Mouse (Mus musculus) forebrain, embryonic 16.5 days (tissue): ENCODE data around the gene Gm28053. TPM values are rescaled to one million over a fixed set of nuclear protein-coding genes. Genes with fewer than 3 reads are reported as not detected.

Source experiments
- ATAC-seq: fragments of 200-750 bp; cut with Nextera tagmentation; 2 replicates; pipeline ENCODE4 v1.8.0; 2017; ENCODE audit warnings: mild to moderate bottlenecking, moderate library complexity
- H3K27ac ChIP-seq: fragments of 300-500 bp; sonication (generic); 2 replicates; pipeline ENCODE4 v1.5.1; 2014; ENCODE audit warnings: low read length, control low read depth
- H3K27me3 ChIP-seq: fragments of 300-500 bp; sonication (generic); replicated peaks from 2 replicates; pipeline ENCODE4 v1.6.1; 2014; ENCODE audit warnings: low read length; ENCODE audit not compliant: control insufficient read depth, insufficient read depth
- H3K36me3 ChIP-seq: fragments of 300-500 bp; sonication (generic); 2 replicates; pipeline ENCODE4 v1.6.1; 2014; ENCODE audit not compliant: control insufficient read depth, insufficient read depth
- H3K4me1 ChIP-seq: fragments of 300-500 bp; sonication (generic); replicated peaks from 2 replicates; pipeline ENCODE4 v1.6.1; 2014; ENCODE audit warnings: low read length; ENCODE audit not compliant: control insufficient read depth, insufficient read depth
- H3K4me2 ChIP-seq: fragments of 300-500 bp; sonication (generic); 2 replicates; pipeline ENCODE4 v1.6.1; 2014; ENCODE audit warnings: mild to moderate bottlenecking, low read length, control low read depth
- H3K4me3 ChIP-seq: fragments of 300-500 bp; sonication (generic); replicated peaks from 2 replicates; pipeline ENCODE4 v1.5.1; 2014; ENCODE audit warnings: mild to moderate bottlenecking, low read length, control low read depth
- H3K9ac ChIP-seq: fragments of 300-500 bp; sonication (generic); replicated peaks from 2 replicates; pipeline ENCODE4 v1.6.1; 2014; ENCODE audit warnings: low read depth, low read length, control low read depth
- H3K9me3 ChIP-seq: fragments of 300-500 bp; sonication (generic); 2 replicates; pipeline ENCODE4 v1.6.1; 2016; ENCODE audit warnings: low read length; ENCODE audit not compliant: control insufficient read depth
- WGBS: fragments of 180-500 bp; shearing (Covaris S2); extraction: QIAGEN DNeasy Blood & Tissue Kit; methylation state at CpG from one replicate; pipeline ENCODE4 v1.1.7; 2014; 5-methylcytosine and 5-hydroxymethylcytosine counted together
- polyA plus RNA-seq: library from polyadenylated mRNA; unstranded; fragments of >200 nt; fragmentation: Nextera tagmentation; extraction: Ambion mirVana; gene quantifications from 2 replicates; pipeline ENCODE4 v1.2.1, GENCODE M21; 2015

Gm28053 gene
- polyA plus RNA-seq, 1 experiment from 2014 or later = not detected

DNA sequence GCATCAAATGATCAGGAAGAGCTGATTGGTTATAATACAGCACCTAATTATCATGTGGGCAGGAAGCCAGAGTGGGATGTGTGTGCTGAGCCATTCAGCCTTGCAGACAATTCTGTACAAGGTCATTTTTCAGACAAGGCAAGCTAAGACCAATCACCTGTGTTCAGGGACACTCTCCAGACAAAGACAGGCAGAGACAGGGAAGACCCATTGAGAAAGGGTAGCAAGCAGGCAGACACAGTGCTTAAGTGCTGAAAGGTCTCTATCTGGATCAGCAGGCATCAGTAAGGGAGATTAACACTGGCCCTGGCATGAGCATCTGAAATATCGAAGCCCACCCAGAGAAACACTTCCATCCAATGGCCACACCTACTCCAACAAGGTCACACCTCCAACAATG, 66.0 kb downstream of the Gm28053 start:
- no peak for ATAC-seq
- H3K9me3 ChIP-seq = no peaks in the 10 kb centered on the region; the same call in 1 of the 2 replicates
- 100% methylated on average over 1 of the region's 1 CpGs for WGBS
- H3K4me1 ChIP-seq = no peaks in the 10 kb centered on the region
- no peaks in the 10 kb centered on the region for H3K27me3 ChIP-seq
- no peaks in the 10 kb centered on the region for H3K36me3 ChIP-seq
- no peak overlapping the region for H3K27ac ChIP-seq
- H3K9ac ChIP-seq = no peak overlapping the region
- H3K4me2 ChIP-seq = no peak overlapping the region
- H3K4me3 ChIP-seq = no peak overlapping the region

DNA sequence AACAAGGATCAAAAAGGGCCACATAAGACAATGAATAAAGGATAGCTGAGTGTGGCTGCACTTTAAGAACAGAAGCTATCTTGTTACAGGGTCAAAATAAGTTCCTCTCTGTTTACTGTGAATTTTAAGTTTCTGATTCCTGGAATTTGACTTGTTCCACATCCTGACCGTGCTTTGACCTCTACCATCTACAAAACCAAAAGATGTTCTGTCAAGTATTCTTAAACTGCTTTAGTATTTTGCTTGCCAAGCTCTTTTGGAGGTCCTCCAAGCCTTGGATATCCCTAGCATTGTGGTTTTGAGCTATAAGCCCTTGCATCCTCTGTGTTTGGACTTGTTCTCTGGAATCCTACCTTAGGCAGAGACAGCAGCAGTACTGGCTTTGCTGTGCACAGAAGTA, 66.8 kb downstream of the Gm28053 start:
- Histone ChIP-seq H3K9me3 (no peaks in the 10 kb centered on the region; the same call in 1 of the 2 replicates), H3K4me3 (no peak overlapping the region), H3K9ac (no peak overlapping the region), H3K4me1 (no peaks in the 10 kb centered on the region), H3K27me3 (no peaks in the 10 kb centered on the region), H3K4me2 (no peak overlapping the region), H3K27ac (no peak overlapping the region), H3K36me3 (no peaks in the 10 kb centered on the region)
- 79% methylated on average over 1 of the region's 1 CpGs for WGBS
- ATAC-seq = no peak

DNA sequence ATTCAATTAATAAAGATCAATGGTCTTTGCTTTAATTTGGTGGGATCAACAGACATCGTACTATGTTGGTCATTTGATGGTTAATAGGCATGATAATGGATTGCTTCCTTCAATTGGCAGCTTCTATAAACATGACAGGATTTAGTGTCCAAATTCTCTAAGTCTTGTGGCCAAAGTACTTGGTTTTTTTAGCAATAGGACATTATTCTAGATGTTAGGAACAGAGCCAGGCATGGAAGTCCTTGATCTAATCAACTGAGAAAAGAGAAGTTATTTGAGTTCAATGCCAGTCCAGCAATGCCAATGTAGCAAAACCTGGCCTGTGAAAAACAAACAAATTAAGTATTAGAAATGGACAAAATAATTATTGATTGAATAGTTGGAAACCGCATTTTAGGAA, 67.2 kb downstream of the Gm28053 start:
- Histone ChIP-seq H3K9me3 (no peaks in the 10 kb centered on the region; the same call in 1 of the 2 replicates), H3K27ac (no peak overlapping the region), H3K4me1 (no peaks in the 10 kb centered on the region), H3K36me3 (no peaks in the 10 kb centered on the region), H3K9ac (no peak overlapping the region), H3K4me2 (no peak overlapping the region), H3K27me3 (no peaks in the 10 kb centered on the region), H3K4me3 (no peak overlapping the region)
- ATAC-seq = no peak
- WGBS = 76% methylated on average over 2 of the region's 2 CpGs

DNA sequence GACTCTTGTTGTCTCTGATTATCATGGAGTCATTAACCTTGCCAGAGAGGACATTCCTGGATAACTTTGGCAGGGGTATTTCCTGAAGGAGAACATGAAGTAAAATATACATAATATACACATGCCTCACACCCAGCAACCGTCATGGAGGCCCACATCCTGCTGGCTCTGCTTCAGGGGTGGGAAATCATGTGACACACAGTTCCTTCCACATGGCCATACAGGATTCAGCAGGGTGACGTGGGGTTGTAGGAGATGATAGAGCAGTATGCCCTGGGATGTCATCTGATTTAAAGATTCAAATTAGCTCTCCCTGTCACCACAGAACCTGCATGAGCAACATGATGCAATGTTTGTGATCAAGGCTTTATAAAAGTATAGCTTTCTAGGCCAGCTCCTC, 69.5 kb downstream of the Gm28053 start:
- no peak overlapping the region for H3K9ac ChIP-seq
- no peaks in the 10 kb centered on the region for H3K36me3 ChIP-seq
- H3K27ac ChIP-seq = no peak overlapping the region
- WGBS = 84% methylated on average over 2 of the region's 2 CpGs
- H3K4me2 ChIP-seq = no peak overlapping the region
- no peak overlapping the region for H3K4me3 ChIP-seq
- no peak for ATAC-seq
- H3K9me3 ChIP-seq = no peaks in the 10 kb centered on the region
- H3K4me1 ChIP-seq = no peaks in the 10 kb centered on the region
- no peaks in the 10 kb centered on the region for H3K27me3 ChIP-seq

DNA sequence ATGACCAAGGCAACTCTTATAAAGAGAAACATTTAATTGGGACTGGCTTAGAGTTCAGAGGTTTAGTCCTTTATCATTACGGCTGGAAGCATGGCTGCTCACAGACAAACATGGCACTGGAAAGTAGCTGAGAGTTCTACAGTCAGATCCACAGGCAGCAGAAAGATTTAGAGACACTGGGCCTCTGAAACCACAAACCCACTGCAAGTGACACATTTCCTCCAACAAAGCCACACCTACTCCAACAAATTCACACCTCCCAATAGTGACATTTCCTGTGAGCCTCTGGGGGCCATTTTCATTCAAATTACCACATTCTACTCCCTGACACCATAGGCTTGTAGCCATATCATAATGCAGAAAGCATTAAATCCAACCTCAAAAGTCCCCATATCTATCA, 83.5 kb downstream of the Gm28053 start:
- no peak overlapping the region for H3K27ac ChIP-seq
- H3K4me2 ChIP-seq = no peak overlapping the region
- no peaks in the 10 kb centered on the region for H3K9me3 ChIP-seq
- H3K4me1 ChIP-seq = no peaks in the 10 kb centered on the region
- no peaks in the 10 kb centered on the region for H3K36me3 ChIP-seq
- no peaks in the 10 kb centered on the region for H3K27me3 ChIP-seq
- no peak overlapping the region for H3K4me3 ChIP-seq
- ATAC-seq = no peak
- H3K9ac ChIP-seq = no peak overlapping the region
- WGBS = 88% methylated on average over 1 of the region's 1 CpGs

Other genes starting within 250 kb of the Gm28053 start
- gene Atp6v0e2, start 181.0 kb upstream of the Gm28053 start, polyA plus RNA-seq = 226 and 248 TPM in 2 replicates
- gene Lrrc61, start 163.8 kb upstream of the Gm28053 start, polyA plus RNA-seq = 18.6 and 21.6 TPM in 2 replicates
- gene Rarres2, start 145.8 kb upstream of the Gm28053 start, polyA plus RNA-seq = 3.6 and 4.5 TPM in 2 replicates
- gene Gm45021, start 129.0 kb upstream of the Gm28053 start, polyA plus RNA-seq = not detected in 2 replicates
- 32.9 and 34.4 TPM in 2 replicates for gene Repin1, start 124.7 kb upstream of the Gm28053 start, polyA plus RNA-seq
- gene Gm44965, start 124.7 kb upstream of the Gm28053 start, polyA plus RNA-seq = not detected in 2 replicates
- gene Zfp775, start 116.5 kb upstream of the Gm28053 start, polyA plus RNA-seq = 15.8 and 17.2 TPM in 2 replicates
- 11.7 and 17.5 TPM in 2 replicates for gene AI854703, start 91.8 kb upstream of the Gm28053 start, polyA plus RNA-seq
- gene Gimap8, start 71.4 kb upstream of the Gm28053 start, polyA plus RNA-seq = 0.52 and 0.56 TPM in 2 replicates
- 2.0 and 2.7 TPM in 2 replicates for gene Gimap9, start 42.5 kb upstream of the Gm28053 start, polyA plus RNA-seq
- 1.2 and 1.8 TPM in 2 replicates for gene Gimap4, start 34.1 kb upstream of the Gm28053 start, polyA plus RNA-seq
- gene Gimap6, start 10.4 kb upstream of the Gm28053 start, polyA plus RNA-seq = 7.8 and 7.9 TPM in 2 replicates
- gene Gimap7, start within 50 bp of the Gm28053 start, polyA plus RNA-seq = not detected in 2 replicates
- gene Gimap1, start 20.4 kb downstream of the Gm28053 start, polyA plus RNA-seq = 4.0 and 5.5 TPM in 2 replicates
- 0.77 and 1.4 TPM in 2 replicates for gene Gimap5, start 27.6 kb downstream of the Gm28053 start, polyA plus RNA-seq
- gene Gimap3, start 52.2 kb downstream of the Gm28053 start, polyA plus RNA-seq = not detected in 2 replicates
- gene Tmem176a, start 122.3 kb downstream of the Gm28053 start, polyA plus RNA-seq = 10.2 and 10.5 TPM in 2 replicates
- 73.2 and 80.9 TPM in 2 replicates for gene Tmem176b, start 122.9 kb downstream of the Gm28053 start, polyA plus RNA-seq
- gene Aoc1, start 154.3 kb downstream of the Gm28053 start, polyA plus RNA-seq = not detected in 2 replicates
- not detected in 2 replicates for gene 1600015I10Rik, start 211.3 kb downstream of the Gm28053 start, polyA plus RNA-seq